27 mouse cellular contexts compared by ENCODE assay signal in the genomic region with DNA sequence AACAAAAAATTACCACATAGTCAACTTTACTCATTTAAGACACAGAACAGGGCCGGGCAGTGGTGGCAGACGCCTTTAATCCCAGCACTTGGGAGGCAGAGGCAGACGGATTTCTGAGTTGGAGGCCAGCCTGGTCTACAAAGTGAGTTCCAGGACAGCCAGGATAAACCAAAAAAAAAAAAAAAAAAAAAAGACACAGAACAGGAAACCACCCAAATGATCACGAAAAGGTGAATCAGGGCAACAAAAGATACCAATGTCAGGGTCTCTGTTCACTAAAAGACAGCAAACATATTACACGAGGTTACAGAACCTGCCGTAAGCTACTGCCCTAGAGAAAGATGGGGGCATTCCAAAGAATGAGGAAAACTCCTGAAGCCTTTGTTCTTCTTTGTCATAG. TPM values are rescaled to one million over a fixed set of nuclear protein-coding genes. Genes with fewer than 3 reads are reported as not detected.
A peak's percentile ranks its signal among the peaks of the same experiment; 100 is the strongest.
DNase-seq lines count a peak whose midpoint lies in the region; TF ChIP-seq lines count a peak whose summit lies in the region.
"Had no signal": no experiment of that assay in that cellular context is flagged by ENCODE, and none has a peak within 500 bp of the region (broad histone marks: within the 10 kb centered on the region; RNA-seq: fewer than 3 reads in every experiment).

No protein-coding gene starts in this region.

- no peaks in the 10 kb centered on the region for H3K27me3 ChIP-seq in thymus, adult 2 months (ENCODE audit: control insufficient read depth, insufficient read depth, low read length)
- H3K27me3 ChIP-seq: CH12.LX; embryonic facial prominence, embryonic 12.5 days; embryonic facial prominence, embryonic 15.5 days; hindbrain, embryonic 12.5 days; hindbrain, embryonic 15.5 days had no signal

- no peak overlapping the region for H3K4me3 ChIP-seq in thymus, adult 2 months (ENCODE audit: control insufficient read depth, insufficient read depth, low read length)
- H3K4me3 ChIP-seq: embryonic facial prominence, embryonic 12.5 days; embryonic facial prominence, embryonic 15.5 days; gastrocnemius, adult 2 months; hindbrain, embryonic 12.5 days; hindbrain, embryonic 15.5 days had no signal

- no peak for TF ChIP-seq POLR2A in thymus, adult 2 months (IDR thresholded peaks at IDR 0.05; ENCODE audit: control insufficient read depth, extremely low read depth, insufficient read depth, low read length, poor library complexity)

- no peak for TF ChIP-seq CTCF in thymus, adult 2 months (IDR thresholded peaks at IDR 0.05; ENCODE audit: borderline replicate concordance, control insufficient read depth, extremely low read depth, insufficient read depth, low read length, poor library complexity)

- DNase-seq in thymus, adult 2 months = no peak
- no peak for DNase-seq in thymus, postnatal 10 days (ENCODE audit: low spot score in 2 of 2)
- peak; percentile 31 for DNase-seq in CD4-positive, CD25-positive, alpha-beta regulatory T cell, adult 2 months (ENCODE audit: low read depth, low spot score)
- peak; percentile 60 for DNase-seq in induced T-regulatory cell, adult 2 months (ENCODE audit: low read depth)
- no peak for DNase-seq in yolk sac, embryonic 10.5 days (ENCODE audit: low spot score)
- no peak for DNase-seq in urinary bladder, postnatal 36 days (ENCODE audit: low spot score in 2 of 2)
- DNase-seq: adrenal gland, adult 2 months; adrenal gland, postnatal 14 days; B cell, adult 2 months; cerebellum, adult 11 months; cerebellum, adult 2 months; cerebellum, adult 9-11 months; cerebellum, postnatal 25 days; forebrain, postnatal 0 days; gastrocnemius, adult 2 months; gastrocnemius, postnatal 14 days had no signal

- 62% methylated on average over 6 of the region's 6 CpGs for WGBS in thymus, adult 2 months

- peak overlapping the region; percentile 60; the same call in 1 of the 2 replicates for H3K27ac ChIP-seq in thymus, adult 2 months (ENCODE audit: control insufficient read depth, insufficient read depth, low read length)
- H3K27ac ChIP-seq: embryonic facial prominence, embryonic 12.5 days; embryonic facial prominence, embryonic 15.5 days; gastrocnemius, adult 2 months; hindbrain, embryonic 12.5 days; hindbrain, embryonic 15.5 days had no signal

- peaks cover 19% of the 10 kb centered on the region for H3K4me1 ChIP-seq in thymus, adult 2 months (replicated peaks; ENCODE audit: control insufficient read depth, insufficient read depth, low read length)
- H3K4me1 ChIP-seq: embryonic facial prominence, embryonic 12.5 days had no signal

- 0 out of 2 replicates have a peak, but pooled peaks cover 7% of the 10 kb centered on the region for H3K36me3 ChIP-seq in thymus, adult 2 months (ENCODE audit: control insufficient read depth, insufficient read depth, low read length)

RNA-seq across cellular contexts. Expression of a gene that starts 9.4 kb away (rescaled TPM):
- 61.4 and 63.9 TPM in 2 replicates for polyA plus RNA-seq in thymus, adult 2 months (2012; rRNA removed)

RNA-seq across cellular contexts. Expression of a gene that starts 37.7 kb away (rescaled TPM):
- 0.24 and 0.27 TPM in 2 replicates for polyA plus RNA-seq in thymus, adult 2 months (2012; rRNA removed)
- polyA plus RNA-seq: G1E; heart, embryonic 11.5 days had no signal

RNA-seq across cellular contexts. Expression of a gene that starts 52.5 kb away (rescaled TPM):
- polyA plus RNA-seq in thymus, adult 2 months (2012; rRNA removed) = 1.3 and 5.4 TPM in 2 replicates
- polyA plus RNA-seq: embryonic facial prominence, embryonic 12.5 days; embryonic facial prominence, embryonic 15.5 days; forebrain, embryonic 11.5 days; forebrain, embryonic 14.5 days; forebrain, postnatal 0 days; G1E; heart, embryonic 11.5 days; heart, embryonic 14.5 days; heart, postnatal 0 days; hindbrain, embryonic 12.5 days had no signal

Comparison
In these comparisons a context has a peak if more than half of its experiments do, and no peak if none do; other contexts are left out.
1. DNase-seq: peak in CD4-positive, CD25-positive, alpha-beta regulatory T cell, adult 2 months (single experiment) and induced T-regulatory cell, adult 2 months (single experiment); none in thymus, adult 2 months (single experiment), thymus, postnatal 10 days (0 of 2), yolk sac, embryonic 10.5 days (single experiment) and urinary bladder, postnatal 36 days (0 of 2).